Comparison of ENCODE assay signal across 8 mouse cellular contexts in the genomic region with DNA sequence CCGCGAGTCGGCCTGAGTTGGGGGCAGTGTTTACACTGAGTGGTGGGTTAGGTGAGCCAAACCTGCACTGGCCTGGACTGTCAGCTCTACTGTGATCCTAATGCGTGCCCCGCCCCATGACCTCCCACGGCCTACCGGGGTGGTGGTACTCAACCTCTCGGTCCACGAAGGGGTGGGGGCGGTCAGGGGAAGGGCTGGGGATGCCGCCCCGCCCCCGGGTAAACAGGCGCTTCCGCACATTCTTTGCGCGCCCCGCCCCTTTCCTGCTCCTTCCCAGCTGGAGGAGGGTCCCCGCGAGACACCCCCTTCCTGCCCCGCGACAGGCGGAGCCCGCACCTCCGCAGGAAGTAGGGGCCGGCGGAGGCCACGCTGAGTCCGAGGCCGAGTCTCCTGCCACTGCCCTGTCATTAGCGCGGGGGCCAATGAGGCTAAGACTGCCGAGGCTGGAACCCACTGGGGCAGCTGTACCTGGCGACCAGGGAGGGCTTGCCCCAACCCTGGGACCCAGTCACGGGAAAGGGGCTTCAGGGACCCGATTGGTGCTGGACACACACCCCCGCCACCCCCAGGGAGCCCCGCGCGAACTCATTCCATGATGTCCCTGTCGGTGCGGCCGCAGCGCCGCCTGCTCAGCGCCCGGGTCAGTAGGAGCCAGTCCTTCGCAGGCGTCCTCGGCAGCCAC. TPM values are rescaled to one million over a fixed set of nuclear protein-coding genes. Genes with fewer than 3 reads are reported as not detected.
DNase-seq lines count a peak whose midpoint lies in the region; ATAC-seq and TF ChIP-seq lines count a peak whose summit lies in the region.

No protein-coding gene starts in this region.

- H3K9ac ChIP-seq in heart, embryonic 11.5 days (ENCODE audit: low read depth, low read length): peak overlapping the region; percentile 71
- H3K9ac ChIP-seq in lung, embryonic 15.5 days: peak overlapping the region; percentile 57

- H3K4me2 ChIP-seq in heart, embryonic 11.5 days: peak overlapping the region; percentile 92
- H3K4me2 ChIP-seq in lung, embryonic 15.5 days: peak overlapping the region; percentile 97

- WGBS in embryonic facial prominence, embryonic 10.5 days: under 1% methylated on average over 50 of the region's 50 CpGs
- WGBS in heart, embryonic 11.5 days (ENCODE audit: insufficient replicate concordance): 1% methylated on average over 50 of the region's 50 CpGs
- under 1% methylated on average over 50 of the region's 50 CpGs for WGBS in lung, embryonic 15.5 days
- WGBS in olfactory bulb, adult 2 months: 11% methylated on average over 50 of the region's 50 CpGs

- H3K36me3 ChIP-seq in erythroblast, embryonic 14.5 days (ENCODE audit: control insufficient read depth): peaks cover 45% of the 10 kb centered on the region
- H3K36me3 ChIP-seq in embryonic facial prominence, embryonic 10.5 days (replicated peaks): peaks cover 43% of the 10 kb centered on the region
- H3K36me3 ChIP-seq in heart, embryonic 11.5 days (ENCODE audit: control insufficient read depth, insufficient read depth, low read length): peaks cover 14% of the 10 kb centered on the region
- peaks cover 36% of the 10 kb centered on the region for H3K36me3 ChIP-seq in lung, embryonic 15.5 days

- H3K4me1 ChIP-seq in erythroblast, embryonic 14.5 days (ENCODE audit: control insufficient read depth): peaks cover 45% of the 10 kb centered on the region
- peaks cover 20% of the 10 kb centered on the region for H3K4me1 ChIP-seq in embryonic facial prominence, embryonic 10.5 days
- H3K4me1 ChIP-seq in heart, embryonic 11.5 days (ENCODE audit: control insufficient read depth, insufficient read depth, low read length): peaks cover 11% of the 10 kb centered on the region
- peaks cover 25% of the 10 kb centered on the region for H3K4me1 ChIP-seq in lung, embryonic 15.5 days
- peaks cover 42% of the 10 kb centered on the region for H3K4me1 ChIP-seq in olfactory bulb, adult 2 months (ENCODE audit: control insufficient read depth, insufficient read depth, low read length)

- H3K9me3 ChIP-seq in erythroblast, embryonic 14.5 days (ENCODE audit: control insufficient read depth, low read length): no peaks in the 10 kb centered on the region
- no peaks in the 10 kb centered on the region for H3K9me3 ChIP-seq in embryonic facial prominence, embryonic 10.5 days
- no peaks in the 10 kb centered on the region for H3K9me3 ChIP-seq in heart, embryonic 11.5 days (replicated peaks; ENCODE audit: control insufficient read depth, low read length)
- H3K9me3 ChIP-seq in lung, embryonic 15.5 days: no peaks in the 10 kb centered on the region

- peak overlapping the region; percentile 52; the same call in 1 of the 2 replicates for H3K27ac ChIP-seq in embryonic facial prominence, embryonic 10.5 days (replicated peaks)
- no peak overlapping the region; the same call in 1 of the 2 replicates for H3K27ac ChIP-seq in heart, embryonic 11.5 days (ENCODE audit: low read depth, low read length)
- peak overlapping the region; percentile 43 for H3K27ac ChIP-seq in lung, embryonic 15.5 days
- H3K27ac ChIP-seq in olfactory bulb, adult 2 months (ENCODE audit: insufficient read depth, low read depth, low read length): no peak overlapping the region; the same call in 1 of the 2 replicates

- no peak for TF ChIP-seq POLR2A in olfactory bulb, adult 2 months (IDR thresholded peaks at IDR 0.05; ENCODE audit: insufficient read depth, low read depth, low read length)

- no peak for ATAC-seq in erythroblast, adult 5-6 weeks (replicated peaks; ENCODE audit: low FRiP score, poor library complexity, severe bottlenecking)
- peak; percentile 61 for ATAC-seq in heart, embryonic 11.5 days (replicated peaks; ENCODE audit: insufficient number of reproducible peaks, low FRiP score, low TSS enrichment)
- peak; percentile 79 for ATAC-seq in lung, embryonic 15.5 days (ENCODE audit: borderline replicate concordance, extremely low read depth, low FRiP score, low TSS enrichment)
- no peak for ATAC-seq in frontal cortex, adult (ENCODE audit: low TSS enrichment)

- peak overlapping the region; percentile 36 for H3K4me3 ChIP-seq in erythroblast, embryonic 14.5 days (replicated peaks)
- peak overlapping the region; percentile 71 for H3K4me3 ChIP-seq in embryonic facial prominence, embryonic 10.5 days
- H3K4me3 ChIP-seq in heart, embryonic 11.5 days (ENCODE audit: low read depth, low read length): peak overlapping the region; percentile 59
- peak overlapping the region; percentile 55 for H3K4me3 ChIP-seq in lung, embryonic 15.5 days
- H3K4me3 ChIP-seq in olfactory bulb, adult 2 months (ENCODE audit: insufficient read depth, low read depth, low read length): peak overlapping the region; percentile 35

- DNase-seq in embryonic facial prominence, embryonic 10.5 days (ENCODE audit: low spot score): peak; percentile 74
- DNase-seq in kidney, adult 8-10 months: peak; percentile 71 to 73

- no peak for TF ChIP-seq CTCF in olfactory bulb, adult 2 months (IDR thresholded peaks at IDR 0.05; ENCODE audit: insufficient read depth, low read depth, low read length)

- H3K27me3 ChIP-seq in erythroblast, embryonic 14.5 days (ENCODE audit: control insufficient read depth): peaks cover 28% of the 10 kb centered on the region
- peaks cover 46% of the 10 kb centered on the region for H3K27me3 ChIP-seq in embryonic facial prominence, embryonic 10.5 days (replicated peaks; ENCODE audit: low read depth, poor library complexity, severe bottlenecking)
- peaks cover 3% of the 10 kb centered on the region; the same call in 1 of the 2 replicates for H3K27me3 ChIP-seq in heart, embryonic 11.5 days (ENCODE audit: control insufficient read depth, insufficient read depth, low read length)
- H3K27me3 ChIP-seq in lung, embryonic 15.5 days: peaks cover 3% of the 10 kb centered on the region; the same call in 1 of the 2 replicates

RNA-seq across cellular contexts. Expression of a gene that starts 8.9 kb away (rescaled TPM):
- 0.23 and 0.27 TPM in 2 replicates for polyA plus RNA-seq in erythroblast, embryonic 14.5 days (2012)
- total RNA-seq in erythroblast, adult 5-6 weeks (2015; ENCODE audit: low replicate concordance): 16.3 and 17.6 TPM in 2 replicates
- total RNA-seq in erythroblast, adult 5-6 weeks (2017; ENCODE audit: low replicate concordance): 1.7 and 2.6 TPM in 2 replicates
- polyA plus RNA-seq in embryonic facial prominence, embryonic 10.5 days (2016; fragmentation: Nextera tagmentation; extraction: Ambion mirVana): 13.5 and 15.9 TPM in 2 replicates
- polyA plus RNA-seq in heart, embryonic 11.5 days (2014; fragmentation: Nextera tagmentation; extraction: Ambion mirVana): 23.6 and 27.9 TPM in 2 replicates
- 30.6 and 34.1 TPM in 2 replicates for polyA plus RNA-seq in lung, embryonic 15.5 days (2015; fragmentation: Nextera tagmentation; extraction: Ambion mirVana)
- polyA plus RNA-seq in olfactory bulb, adult 2 months (2012; ENCODE audit: insufficient read depth, insufficient read length, low replicate concordance, missing spikeins): not detected in 2 replicates

RNA-seq across cellular contexts. Expression of a gene that starts 22.4 kb away (rescaled TPM):
- 24.5 and 26.6 TPM in 2 replicates for polyA plus RNA-seq in erythroblast, embryonic 14.5 days (2012)
- total RNA-seq in erythroblast, adult 5-6 weeks (2015; ENCODE audit: low replicate concordance): 51.6 and 81.5 TPM in 2 replicates
- 68.8 and 99.5 TPM in 2 replicates for total RNA-seq in erythroblast, adult 5-6 weeks (2017; ENCODE audit: low replicate concordance)
- polyA plus RNA-seq in embryonic facial prominence, embryonic 10.5 days (2016; fragmentation: Nextera tagmentation; extraction: Ambion mirVana): 136 and 137 TPM in 2 replicates
- polyA plus RNA-seq in heart, embryonic 11.5 days (2014; fragmentation: Nextera tagmentation; extraction: Ambion mirVana): 53.9 and 66.3 TPM in 2 replicates
- 131 and 140 TPM in 2 replicates for polyA plus RNA-seq in lung, embryonic 15.5 days (2015; fragmentation: Nextera tagmentation; extraction: Ambion mirVana)
- 898 TPM in 1 of 2 replicates, not detected in the other for polyA plus RNA-seq in olfactory bulb, adult 2 months (2012; ENCODE audit: insufficient read depth, insufficient read length, low replicate concordance, missing spikeins)

RNA-seq across cellular contexts. Expression of a gene that starts 23.2 kb away (rescaled TPM):
- not detected in 2 replicates for polyA plus RNA-seq in erythroblast, embryonic 14.5 days (2012)
- not detected in 2 replicates for total RNA-seq in erythroblast, adult 5-6 weeks (2015; ENCODE audit: low replicate concordance)
- not detected in 2 replicates for total RNA-seq in erythroblast, adult 5-6 weeks (2017; ENCODE audit: low replicate concordance)
- 0.59 and 0.64 TPM in 2 replicates for polyA plus RNA-seq in embryonic facial prominence, embryonic 10.5 days (2016; fragmentation: Nextera tagmentation; extraction: Ambion mirVana)
- 0.50 and 0.84 TPM in 2 replicates for polyA plus RNA-seq in heart, embryonic 11.5 days (2014; fragmentation: Nextera tagmentation; extraction: Ambion mirVana)
- polyA plus RNA-seq in lung, embryonic 15.5 days (2015; fragmentation: Nextera tagmentation; extraction: Ambion mirVana): 0.69 and 0.79 TPM in 2 replicates
- not detected in 2 replicates for polyA plus RNA-seq in olfactory bulb, adult 2 months (2012; ENCODE audit: insufficient read depth, insufficient read length, low replicate concordance, missing spikeins)

RNA-seq across cellular contexts. Expression of a gene that starts 48.1 kb away (rescaled TPM):
- 7.7 and 7.8 TPM in 2 replicates for polyA plus RNA-seq in erythroblast, embryonic 14.5 days (2012)
- 72.8 and 90.9 TPM in 2 replicates for total RNA-seq in erythroblast, adult 5-6 weeks (2015; ENCODE audit: low replicate concordance)
- total RNA-seq in erythroblast, adult 5-6 weeks (2017; ENCODE audit: low replicate concordance): 46.0 and 50.9 TPM in 2 replicates
- polyA plus RNA-seq in embryonic facial prominence, embryonic 10.5 days (2016; fragmentation: Nextera tagmentation; extraction: Ambion mirVana): 64.7 and 64.9 TPM in 2 replicates
- polyA plus RNA-seq in heart, embryonic 11.5 days (2014; fragmentation: Nextera tagmentation; extraction: Ambion mirVana): 80.7 and 86.3 TPM in 2 replicates
- polyA plus RNA-seq in lung, embryonic 15.5 days (2015; fragmentation: Nextera tagmentation; extraction: Ambion mirVana): 80.8 and 82.1 TPM in 2 replicates
- not detected in 2 replicates for polyA plus RNA-seq in olfactory bulb, adult 2 months (2012; ENCODE audit: insufficient read depth, insufficient read length, low replicate concordance, missing spikeins)

Comparison
In these comparisons a context has a peak if more than half of its experiments do, and no peak if none do; other contexts are left out.
1. ATAC-seq: peak in heart, embryonic 11.5 days (single experiment) and lung, embryonic 15.5 days (single experiment); none in erythroblast, adult 5-6 weeks (single experiment) and frontal cortex, adult (single experiment).
2. H3K27ac ChIP-seq: peak in embryonic facial prominence, embryonic 10.5 days (single experiment) and lung, embryonic 15.5 days (single experiment); none in heart, embryonic 11.5 days (single experiment) and olfactory bulb, adult 2 months (single experiment).
3. RNA of a gene that starts 8.9 kb away (polyA plus RNA-seq): 30.6 to 34.1 TPM in lung, embryonic 15.5 days, not detected in olfactory bulb, adult 2 months, 23.6 to 27.9 TPM in heart, embryonic 11.5 days and 13.5 to 15.9 TPM in embryonic facial prominence, embryonic 10.5 days; 0.23 to 0.27 TPM in erythroblast, embryonic 14.5 days; every median in the first group is over 10 times any median in the second.
4. Peak in every context shown above with its lines, with median percentiles within 50 percentile points of each other: H3K4me3 ChIP-seq.